Mouse (Mus musculus) kidney, embryonic 16.5 days (tissue): ENCODE results near the gene Rnf114. TPM values are rescaled to one million over a fixed set of nuclear protein-coding genes. Genes with fewer than 3 reads are reported as not detected.

Experiments
- ATAC-seq: fragments of 200-750 bp; cut with Nextera tagmentation; 2 replicates; pipeline ENCODE4 v1.8.0; 2017; ENCODE audit warnings: moderate TSS enrichment; ENCODE audit not compliant: low FRiP score, low TSS enrichment
- H3K27ac ChIP-seq: fragments of 300-500 bp; sonication (generic); 2 replicates; pipeline ENCODE4 v1.5.1; 2014; ENCODE audit warnings: low read length
- H3K27me3 ChIP-seq: fragments of 300-500 bp; sonication (generic); 2 replicates; pipeline ENCODE4 v1.6.1; 2014; ENCODE audit warnings: low read length, control low read depth, mixed read lengths; ENCODE audit not compliant: insufficient read depth
- H3K36me3 ChIP-seq: fragments of 300-500 bp; sonication (generic); 2 replicates; pipeline ENCODE4 v1.6.1; 2014; ENCODE audit warnings: low read length, control low read depth, mixed read lengths; ENCODE audit not compliant: insufficient read depth
- H3K4me1 ChIP-seq: fragments of 300-500 bp; sonication (generic); 2 replicates; pipeline ENCODE4 v1.6.1; 2014; ENCODE audit warnings: low read length, control low read depth, mixed read lengths; ENCODE audit not compliant: insufficient read depth
- H3K4me2 ChIP-seq: fragments of 300-500 bp; sonication (generic); replicated peaks from 2 replicates; pipeline ENCODE4 v1.6.1; 2014; ENCODE audit warnings: low read depth, low read length
- H3K4me3 ChIP-seq: fragments of 300-500 bp; sonication (generic); 2 replicates; pipeline ENCODE4 v1.5.1; 2014; ENCODE audit warnings: mild to moderate bottlenecking, low read length
- H3K9ac ChIP-seq: fragments of 300-500 bp; sonication (generic); replicated peaks from 2 replicates; pipeline ENCODE4 v1.6.1; 2014; ENCODE audit warnings: low read length
- H3K9me3 ChIP-seq: fragments of 300-500 bp; sonication (generic); 2 replicates; pipeline ENCODE4 v1.6.1; 2016; ENCODE audit warnings: low read length, control low read depth
- WGBS: fragments of 180-500 bp; shearing (Covaris S2); extraction: QIAGEN DNeasy Blood & Tissue Kit; methylation state at CpG from one replicate; pipeline ENCODE4 v1.1.7; 2014; 5-methylcytosine and 5-hydroxymethylcytosine counted together
- polyA plus RNA-seq: library from polyadenylated mRNA; unstranded; fragments of >200 nt; fragmentation: Nextera tagmentation; extraction: Ambion mirVana; gene quantifications from 2 replicates; pipeline ENCODE4 v1.2.1, GENCODE M21; 2015

Gene Rnf114
- polyA plus RNA-seq, 1 experiment from 2014 or later = 108 TPM

DNA sequence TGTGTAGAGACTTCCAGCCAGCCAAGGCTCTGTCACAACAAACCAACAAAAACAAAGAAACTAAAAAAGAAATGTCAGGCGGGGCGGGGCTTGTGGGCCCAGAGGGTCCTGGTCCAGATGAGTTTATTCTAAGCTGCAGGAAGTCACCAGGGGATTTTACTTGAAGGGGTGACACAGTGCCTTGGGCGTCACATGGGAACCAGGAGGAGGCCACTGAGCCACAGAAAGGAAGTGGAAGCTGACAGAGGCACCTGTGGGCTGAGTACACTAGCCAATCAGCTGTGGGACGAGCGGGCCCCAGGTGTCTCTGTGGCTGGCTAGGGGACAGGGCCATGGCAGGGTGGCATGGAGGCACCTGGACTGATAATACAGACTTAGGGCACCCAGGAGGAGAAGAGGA lies 63.3 kb downstream of the Rnf114 start:
- no peak overlapping the region for H3K4me2 ChIP-seq
- no peak overlapping the region for H3K9ac ChIP-seq
- no peaks in the 10 kb centered on the region for H3K36me3 ChIP-seq
- no peaks in the 10 kb centered on the region for H3K9me3 ChIP-seq
- no peak overlapping the region for H3K27ac ChIP-seq
- peaks cover 16% of the 10 kb centered on the region for H3K4me1 ChIP-seq
- peaks cover 4% of the 10 kb centered on the region; the same call in 1 of the 2 replicates for H3K27me3 ChIP-seq
- no peak for ATAC-seq
- no peak overlapping the region for H3K4me3 ChIP-seq
- 88% methylated on average over 5 of the region's 5 CpGs for WGBS

DNA sequence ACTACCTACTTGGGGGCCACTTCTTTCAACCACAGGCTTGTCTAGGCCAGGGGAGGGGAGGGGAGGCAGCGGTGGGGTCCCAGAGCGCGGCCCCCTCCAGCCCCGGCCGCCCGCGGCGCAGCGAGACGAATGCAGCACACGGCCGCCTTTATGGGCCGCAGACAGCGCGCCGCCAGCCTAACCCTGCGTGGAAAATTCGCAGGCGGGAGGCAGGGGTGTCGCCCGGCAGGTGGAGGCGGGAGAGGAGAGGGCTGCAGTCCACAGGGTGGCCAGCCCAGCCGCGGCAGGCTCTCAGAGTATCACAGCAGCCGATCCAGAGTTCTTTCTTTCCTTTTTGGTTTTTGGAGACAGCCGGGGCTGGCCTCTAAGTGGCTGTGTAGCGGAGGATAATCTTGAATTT lies 67.0 kb downstream of the Rnf114 start:
- no peak for ATAC-seq
- peak overlapping the region; percentile 49 for H3K4me2 ChIP-seq
- no peaks in the 10 kb centered on the region for H3K36me3 ChIP-seq
- no peak overlapping the region for H3K27ac ChIP-seq
- peaks cover 4% of the 10 kb centered on the region; the same call in 1 of the 2 replicates for H3K27me3 ChIP-seq
- peak overlapping the region; percentile 20 for H3K4me3 ChIP-seq
- 17% methylated on average over 27 of the region's 27 CpGs for WGBS
- peak overlapping the region; percentile 67 for H3K9ac ChIP-seq
- H3K4me1 ChIP-seq = peaks cover 20% of the 10 kb centered on the region
- H3K9me3 ChIP-seq = no peaks in the 10 kb centered on the region

DNA sequence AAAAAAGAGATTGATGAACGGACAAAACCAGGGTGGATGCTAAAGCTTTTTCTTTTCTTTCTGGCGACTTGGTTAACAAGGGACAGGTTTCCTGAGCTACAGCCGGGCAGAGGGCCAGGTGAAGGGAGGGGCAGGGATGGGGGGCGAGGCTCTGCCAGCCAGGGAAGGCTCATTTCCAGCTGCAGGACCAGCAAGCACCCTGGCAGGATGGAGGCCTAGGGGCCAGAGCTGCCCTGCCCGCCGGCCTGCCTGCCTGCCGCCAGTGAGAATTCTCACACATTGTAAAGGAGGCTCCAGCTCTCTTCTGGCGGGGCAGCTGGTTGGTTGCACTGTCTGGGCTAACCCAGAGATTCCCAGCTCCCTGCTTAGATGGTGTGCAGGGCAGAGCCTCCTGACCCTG lies 69.7 kb downstream of the Rnf114 start:
- no peak overlapping the region for H3K4me2 ChIP-seq
- 33% methylated on average over 8 of the region's 8 CpGs for WGBS
- peak overlapping the region; percentile 46 for H3K27ac ChIP-seq
- H3K4me1 ChIP-seq = peaks cover 38% of the 10 kb centered on the region
- H3K36me3 ChIP-seq = no peaks in the 10 kb centered on the region
- H3K4me3 ChIP-seq = no peak overlapping the region
- H3K27me3 ChIP-seq = peaks cover 4% of the 10 kb centered on the region; the same call in 1 of the 2 replicates
- no peak overlapping the region; the same call in 1 of the 2 replicates for H3K9ac ChIP-seq
- H3K9me3 ChIP-seq = no peaks in the 10 kb centered on the region
- ATAC-seq = no peak

DNA sequence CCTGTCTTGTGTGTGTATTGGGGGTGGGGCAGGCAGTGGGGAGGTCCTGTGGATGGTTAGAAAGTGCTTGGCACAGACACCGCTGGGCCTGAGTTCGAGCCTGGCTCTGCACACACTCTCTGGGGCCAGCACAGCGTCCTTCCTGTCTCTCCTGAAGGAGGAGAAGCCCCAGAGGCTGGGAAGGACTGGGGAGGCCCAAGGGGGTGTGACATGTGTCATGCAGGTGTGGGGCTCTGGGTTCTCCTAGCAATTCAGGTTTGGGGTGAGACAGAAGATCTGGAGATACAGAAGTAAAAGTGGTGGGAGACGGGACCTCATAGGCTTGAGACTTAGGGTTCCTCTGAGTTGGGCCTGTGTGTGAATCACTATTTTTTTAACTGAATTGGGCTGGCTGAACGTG lies 70.6 kb downstream of the Rnf114 start:
- no peak for ATAC-seq
- Histone ChIP-seq H3K4me1 (peaks cover 41% of the 10 kb centered on the region), H3K27ac (0 out of 2 replicates have a peak overlapping the region, but pooled peaks have one; percentile 34), H3K9me3 (no peaks in the 10 kb centered on the region), H3K9ac (no peak overlapping the region), H3K36me3 (no peaks in the 10 kb centered on the region), H3K4me3 (no peak overlapping the region), H3K4me2 (no peak overlapping the region), H3K27me3 (peaks cover 4% of the 10 kb centered on the region; the same call in 1 of the 2 replicates)
- WGBS = 63% methylated on average over 5 of the region's 5 CpGs

DNA sequence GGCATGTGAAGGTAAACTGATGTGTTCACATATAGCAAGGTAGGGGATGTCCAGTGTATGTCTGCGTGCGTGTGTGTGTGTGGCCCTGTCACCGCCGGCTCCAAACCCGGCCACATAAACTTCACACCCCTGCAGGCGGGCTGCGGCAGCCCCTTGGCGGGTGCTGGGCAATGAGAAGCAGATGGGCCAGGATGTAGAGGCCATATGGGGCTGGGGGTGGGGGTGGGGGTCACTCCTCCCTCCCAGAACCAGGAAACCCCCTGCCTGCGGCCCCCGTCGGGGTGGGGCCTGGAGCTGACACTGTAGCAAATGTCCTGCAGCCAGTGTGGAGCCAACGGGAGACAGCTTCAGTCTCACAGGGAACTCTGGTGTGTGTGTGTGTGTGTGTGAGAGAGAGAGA lies 71.3 kb downstream of the Rnf114 start:
- peak; percentile 53 for ATAC-seq

DNA sequence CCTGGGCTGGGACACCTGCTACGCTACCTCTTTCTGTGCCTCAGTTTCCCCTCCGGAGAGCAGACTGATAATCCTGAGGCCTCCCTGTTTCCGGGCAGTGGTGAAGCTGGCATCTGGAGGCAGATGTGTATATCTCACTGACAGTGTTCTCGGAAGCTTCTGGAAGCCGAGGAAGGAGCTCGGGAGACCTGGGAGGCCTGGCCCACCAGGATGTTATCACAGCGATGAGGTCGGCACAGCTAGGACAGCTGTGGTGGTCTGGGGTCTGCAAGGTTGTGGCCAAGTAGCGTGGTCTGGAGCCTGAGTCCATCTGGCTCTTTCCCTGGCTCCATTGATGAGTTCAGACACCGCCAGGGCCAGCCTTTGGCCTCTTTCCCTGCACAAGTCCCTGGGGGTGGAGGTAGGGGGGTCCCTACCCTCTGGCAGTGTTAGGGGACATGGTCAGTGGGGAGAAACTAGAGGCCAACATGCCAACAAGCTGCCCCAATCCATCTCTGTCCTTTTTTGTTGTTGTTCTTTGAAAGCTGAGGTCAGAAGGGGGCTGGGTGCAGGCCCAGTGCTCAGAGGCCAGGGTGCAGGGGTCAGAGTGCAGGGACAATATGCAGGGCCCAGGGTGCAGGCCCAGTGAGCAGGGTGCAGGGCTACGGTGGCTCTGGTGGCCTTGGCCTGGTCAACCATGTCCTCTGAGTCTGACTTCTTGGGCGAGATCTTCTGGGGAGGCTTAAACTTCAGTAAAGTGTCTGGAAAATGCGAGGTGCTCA lies 72.3 kb downstream of the Rnf114 start:
- Histone ChIP-seq H3K4me1 (peaks cover 40% of the 10 kb centered on the region), H3K9ac (no peak overlapping the region), H3K36me3 (no peaks in the 10 kb centered on the region), H3K27ac (peak overlapping the region; percentile 95), H3K27me3 (peaks cover 4% of the 10 kb centered on the region; the same call in 1 of the 2 replicates), H3K4me3 (no peak overlapping the region), H3K9me3 (no peaks in the 10 kb centered on the region), H3K4me2 (no peak overlapping the region)
- no peak; the same call in 1 of the 2 replicates for ATAC-seq
- 67% methylated on average over 13 of the region's 13 CpGs for WGBS

More for the DNA sequence above, 71.3 kb downstream of the Rnf114 start:
- no peak overlapping the region for H3K4me2 ChIP-seq
- H3K27ac ChIP-seq = no peak overlapping the region; the same call in 1 of the 2 replicates
- no peak overlapping the region for H3K4me3 ChIP-seq
- no peak overlapping the region for H3K9ac ChIP-seq
- H3K9me3 ChIP-seq = no peaks in the 10 kb centered on the region
- H3K27me3 ChIP-seq = peaks cover 4% of the 10 kb centered on the region; the same call in 1 of the 2 replicates
- 41% methylated on average over 9 of the region's 12 CpGs for WGBS
- no peaks in the 10 kb centered on the region for H3K36me3 ChIP-seq
- peaks cover 46% of the 10 kb centered on the region for H3K4me1 ChIP-seq

DNA sequence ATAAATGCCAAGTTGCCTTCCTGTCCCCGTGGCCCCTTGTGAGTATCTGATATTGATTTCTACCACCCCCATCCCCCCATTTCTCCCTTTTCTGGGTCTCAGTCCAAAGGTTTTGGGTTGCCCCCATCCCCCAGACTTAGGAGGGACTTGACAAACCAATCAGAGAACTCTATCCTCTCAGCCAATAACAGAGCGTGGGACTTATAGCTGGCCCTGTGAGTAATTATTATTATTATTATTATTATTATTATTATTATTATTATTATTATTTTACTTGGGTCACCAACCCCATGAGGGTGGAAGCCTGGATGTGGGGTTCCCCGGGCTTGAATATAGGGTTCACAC lies 72.8 kb downstream of the Rnf114 start:
- H3K36me3 ChIP-seq = no peaks in the 10 kb centered on the region
- H3K4me1 ChIP-seq = peaks cover 39% of the 10 kb centered on the region
- H3K4me3 ChIP-seq = no peak overlapping the region
- peaks cover 1% of the 10 kb centered on the region; the same call in 1 of the 2 replicates for H3K27me3 ChIP-seq
- H3K9ac ChIP-seq = peak overlapping the region; percentile 47; the same call in 1 of the 2 replicates
- H3K9me3 ChIP-seq = no peaks in the 10 kb centered on the region
- WGBS = 51% methylated on average over 3 of the region's 3 CpGs
- H3K27ac ChIP-seq = peak overlapping the region; percentile 95
- peak; percentile 18; the same call in 1 of the 2 replicates for ATAC-seq
- peak overlapping the region; percentile 34 for H3K4me2 ChIP-seq

DNA sequence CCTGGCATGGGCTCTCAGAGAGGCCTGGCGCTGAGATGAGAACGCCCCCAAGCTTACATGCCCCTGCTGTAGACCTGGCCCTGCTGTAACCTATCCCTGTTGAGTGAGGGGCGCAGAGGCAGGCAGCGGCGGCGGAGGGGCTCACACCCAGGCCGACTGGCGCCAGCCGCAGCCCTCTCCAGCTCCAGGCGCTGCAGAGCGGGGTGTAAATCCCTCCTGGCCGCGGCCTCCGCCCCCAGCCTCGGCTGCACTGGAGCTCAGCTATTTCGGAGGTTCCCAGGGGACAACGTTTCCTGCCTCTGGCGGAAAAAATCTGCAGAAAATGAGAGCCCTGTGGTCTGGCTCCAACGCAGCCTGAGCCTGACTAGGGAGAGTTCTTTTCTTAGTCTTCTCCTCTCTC lies 73.2 kb downstream of the Rnf114 start:
- ATAC-seq = peak; percentile 62
- Histone ChIP-seq H3K4me3 (0 out of 2 replicates have a peak overlapping the region, but pooled peaks have one; percentile 2), H3K27me3 (no peaks in the 10 kb centered on the region), H3K36me3 (no peaks in the 10 kb centered on the region), H3K27ac (peak overlapping the region; percentile 95), H3K4me2 (peak overlapping the region; percentile 34), H3K4me1 (peaks cover 39% of the 10 kb centered on the region), H3K9ac (peak overlapping the region; percentile 47), H3K9me3 (no peaks in the 10 kb centered on the region)
- WGBS = 6% methylated on average over 19 of the region's 19 CpGs
